9 mouse cellular contexts compared by ENCODE assay signal in genomic region chr1:136394506-136394905, GRCm38 (mm10). TPM values are rescaled to one million over a fixed set of nuclear protein-coding genes. Genes with fewer than 3 reads are reported as not detected.
DNase-seq lines count a peak whose midpoint lies in the region; ATAC-seq and TF ChIP-seq lines count a peak whose summit lies in the region.
"Had no signal": no experiment of that assay in that cellular context is flagged by ENCODE, and none has a peak within 500 bp of the region (broad histone marks: within the 10 kb centered on the region; RNA-seq: fewer than 3 reads in every experiment).

No protein-coding gene starts in this region.

- H3K4me3 ChIP-seq in hindbrain, embryonic 15.5 days, result no peak overlapping the region
- H3K4me3 ChIP-seq: stomach, embryonic 15.5 days had no signal

- peak overlapping the region; percentile 39 for H3K4me2 ChIP-seq in hindbrain, embryonic 15.5 days
- H3K4me2 ChIP-seq: stomach, embryonic 15.5 days had no signal

- no peaks in the 10 kb centered on the region for H3K9me3 ChIP-seq in hindbrain, embryonic 15.5 days
- H3K9me3 ChIP-seq: stomach, embryonic 15.5 days had no signal

- 0 out of 2 replicates have a peak, but pooled peaks have one; percentile 61 for ATAC-seq in hindbrain, embryonic 15.5 days (ENCODE audit: low FRiP score, low read depth)

- H3K36me3 ChIP-seq in hindbrain, embryonic 15.5 days, result no peaks in the 10 kb centered on the region
- H3K36me3 ChIP-seq: stomach, embryonic 15.5 days had no signal

- DNase-seq in adrenal gland, postnatal 14 days, result peak; percentile 38
- no peak for DNase-seq in adrenal gland, adult 18-20 months (ENCODE audit: low spot score in 2 of 2)
- peak; percentile 84 for DNase-seq in brain, embryonic 14.5 days (ENCODE audit: low read depth)
- peak; percentile 26 for DNase-seq in gastrocnemius, postnatal 10 days
- DNase-seq in lung, postnatal 36 days, result peak; percentile 37
- peak; percentile 22 for DNase-seq in thymus, postnatal 25 days
- no peak for DNase-seq in left cerebral cortex, adult 11 months (ENCODE audit: low spot score)

- no peaks in the 10 kb centered on the region for H3K27me3 ChIP-seq in hindbrain, embryonic 15.5 days
- H3K27me3 ChIP-seq: stomach, embryonic 15.5 days had no signal

- WGBS in hindbrain, embryonic 15.5 days, result 35% methylated on average over 10 of the region's 10 CpGs

- H3K27ac ChIP-seq in hindbrain, embryonic 15.5 days (replicated peaks), result no peak overlapping the region
- H3K27ac ChIP-seq: stomach, embryonic 15.5 days had no signal

- H3K4me1 ChIP-seq in hindbrain, embryonic 15.5 days (replicated peaks), result peaks cover 3% of the 10 kb centered on the region; the same call in 1 of the 2 replicates
- H3K4me1 ChIP-seq: stomach, embryonic 15.5 days had no signal

- TF ChIP-seq POLR2A in brain, embryonic 14.5 days (IDR thresholded peaks at IDR 0.05; ENCODE audit: borderline replicate concordance, extremely low read depth, insufficient read depth, insufficient read length, poor library complexity, severe bottlenecking), result no peak

- TF ChIP-seq CTCF in brain, embryonic 14.5 days (IDR thresholded peaks at IDR 0.05; ENCODE audit: borderline replicate concordance, extremely low read depth, insufficient read depth, insufficient read length), result no peak

- no peak overlapping the region for H3K9ac ChIP-seq in hindbrain, embryonic 15.5 days
- H3K9ac ChIP-seq: stomach, embryonic 15.5 days had no signal

RNA-seq across cellular contexts. Expression of gene Ddx59, which starts 20.6 kb away (rescaled TPM):
- 14.0 and 14.2 TPM in 2 replicates for total RNA-seq in adrenal gland, postnatal 14 days (2021)
- 10 to 100 TPM; 10.3 to 12.4 TPM for total RNA-seq in adrenal gland, adult 18-20 months (2021)
- 9.1 and 11.0 TPM in 2 replicates for polyA plus RNA-seq in brain, embryonic 14.5 days (2012; rRNA removed)
- total RNA-seq in gastrocnemius, postnatal 10 days (2021), result 10 to 100 TPM; 15.2 to 15.4 TPM
- 15.8 and 19.5 TPM in 2 replicates for polyA plus RNA-seq in hindbrain, embryonic 15.5 days (2015; fragmentation: Nextera tagmentation; extraction: Ambion mirVana)

RNA-seq across cellular contexts. Expression of gene Camsap2, which starts 48.6 kb away (rescaled TPM):
- 47.2 and 47.8 TPM in 2 replicates for total RNA-seq in adrenal gland, postnatal 14 days (2021)
- total RNA-seq in adrenal gland, adult 18-20 months (2021), result 10 to 100 TPM; 42.3 to 42.6 TPM
- polyA plus RNA-seq in brain, embryonic 14.5 days (2012; rRNA removed), result 38.1 and 65.6 TPM in 2 replicates
- total RNA-seq in gastrocnemius, postnatal 10 days (2021), result 10 to 100 TPM; 17.7 to 24.2 TPM
- 26.7 and 28.9 TPM in 2 replicates for polyA plus RNA-seq in hindbrain, embryonic 15.5 days (2015; fragmentation: Nextera tagmentation; extraction: Ambion mirVana)

Comparison
In these comparisons a context has a peak if more than half of its experiments do, and no peak if none do; other contexts are left out.
1. DNase-seq: peak in adrenal gland, postnatal 14 days (single experiment), brain, embryonic 14.5 days (single experiment), gastrocnemius, postnatal 10 days (single experiment), lung, postnatal 36 days (single experiment) and thymus, postnatal 25 days (single experiment); none in adrenal gland, adult 18-20 months (0 of 2) and left cerebral cortex, adult 11 months (single experiment).